Mouse (Mus musculus) G1E (cell line): ENCODE measurements around the gene Cfap44. TPM values are rescaled to one million over a fixed set of nuclear protein-coding genes. Genes with fewer than 3 reads are reported as not detected.

Source experiments
- ATAC-seq: 2 replicates; pipeline ENCODE4 v1.8.0; 2016; ENCODE audit warnings: mild to moderate bottlenecking; ENCODE audit not compliant: insufficient number of reproducible peaks, poor library complexity, low FRiP score, severe bottlenecking; ENCODE audit errors: extremely low read depth
- DNase-seq: peaks from one replicate; pipeline ENCODE4 v3.0.0; 2012; ENCODE audit warnings: low spot score
- H3K27me3 ChIP-seq: 2 replicates; pipeline ENCODE4 v1.6.1; 2012; ENCODE audit warnings: mild to moderate bottlenecking, low read length, inconsistent platforms; ENCODE audit not compliant: insufficient read depth
- H3K36me3 ChIP-seq: replicated peaks from 2 replicates; pipeline ENCODE3; 2012; ENCODE audit warnings: mild to moderate bottlenecking, inconsistent platforms
- H3K4me1 ChIP-seq: 2 replicates; pipeline ENCODE4 v1.6.1; 2012; ENCODE audit warnings: low read depth, low read length, inconsistent platforms, mixed read lengths; ENCODE audit not compliant: insufficient read depth
- H3K4me3 ChIP-seq: 2 replicates; pipeline ENCODE4 v1.5.1; 2012; ENCODE audit warnings: low read depth, mild to moderate bottlenecking, inconsistent platforms, low read length, moderate library complexity, mixed read lengths
- H3K9me3 ChIP-seq: replicated peaks from 2 replicates; pipeline ENCODE4 v1.6.1; 2012; ENCODE audit warnings: inconsistent platforms
- CTCF ChIP-seq: IDR thresholded peaks from 2 replicates; pipeline ENCODE4 v1.5.1; 2012; ENCODE audit warnings: low read depth, low read length, inconsistent platforms, mixed read lengths
- GATA1 ChIP-seq: IDR thresholded peaks from 2 replicates; pipeline ENCODE4 v1.6.1; 2012; ENCODE audit warnings: borderline replicate concordance, low read length, inconsistent platforms, mixed read lengths
- GATA2 ChIP-seq: IDR thresholded peaks from 2 replicates; pipeline ENCODE4 v1.6.1; 2012; ENCODE audit warnings: low read depth, low read length, inconsistent platforms, borderline replicate concordance
- POLR2AphosphoS5 ChIP-seq: IDR thresholded peaks from 2 replicates; pipeline ENCODE4 v1.6.1; 2012; ENCODE audit warnings: low read depth, low read length, inconsistent platforms; ENCODE audit not compliant: insufficient replicate concordance
- TAL1 ChIP-seq: conservative IDR thresholded peaks from 2 replicates; pipeline ENCODE4 v1.6.1; 2012; ENCODE audit warnings: low read depth, low read length, inconsistent platforms, mixed read lengths
- polyA plus RNA-seq: library from polyadenylated mRNA; stranded (reverse); fragments of >175 nt; gene quantifications from 2 replicates; pipeline ENCODE4 v1.2.3, GENCODE M21; 2012
- total RNA-seq, 2 experiments: library from RNA; stranded (forward) in 1 of 2; stranded (reverse) in 1 of 2; fragments of 200-1000 nt in 1 of 2; fragments of >200 nt in 1 of 2; fragmentation: Nextera tagmentation in 1 of 2; gene quantifications; 2 replicates each; pipeline ENCODE4 v1.2.3; 2014 to 2017

Cfap44 gene
- total and polyA plus RNA-seq, 3 experiments: 0.22 TPM; not detected in 2

DNA sequence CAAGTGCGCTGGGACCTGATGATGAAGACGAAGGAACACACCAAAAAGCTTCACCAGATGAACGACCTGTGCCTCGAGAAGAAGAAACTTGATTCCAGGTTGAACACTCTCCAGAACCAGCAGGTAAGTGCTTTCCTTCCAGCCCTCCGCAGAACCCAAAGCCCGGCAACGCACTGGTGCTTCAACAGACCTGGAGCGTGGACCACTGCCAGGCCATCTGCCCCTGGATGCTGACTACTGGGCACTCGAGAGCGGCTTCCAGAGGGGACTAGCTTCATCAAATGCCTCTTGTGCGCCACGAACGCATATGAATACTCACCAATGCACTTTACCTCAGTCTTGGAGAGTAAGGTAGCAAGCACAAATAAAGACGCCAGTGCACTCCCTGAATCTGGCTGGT, 85.3 kb downstream of the Cfap44 start:
- peaks cover 9% of the 10 kb centered on the region; the same call in 1 of the 2 replicates for H3K27me3 ChIP-seq
- ATAC-seq (no peak), DNase-seq (no peak)
- no peak overlapping the region for H3K4me3 ChIP-seq
- H3K4me1 ChIP-seq: no peaks in the 10 kb centered on the region
- no peaks in the 10 kb centered on the region for H3K36me3 ChIP-seq
- H3K9me3 ChIP-seq: no peaks in the 10 kb centered on the region
- TF ChIP-seq POLR2AphosphoS5 (no peak), GATA1 (no peak), CTCF (no peak), GATA2 (no peak), TAL1 (no peak)

DNA sequence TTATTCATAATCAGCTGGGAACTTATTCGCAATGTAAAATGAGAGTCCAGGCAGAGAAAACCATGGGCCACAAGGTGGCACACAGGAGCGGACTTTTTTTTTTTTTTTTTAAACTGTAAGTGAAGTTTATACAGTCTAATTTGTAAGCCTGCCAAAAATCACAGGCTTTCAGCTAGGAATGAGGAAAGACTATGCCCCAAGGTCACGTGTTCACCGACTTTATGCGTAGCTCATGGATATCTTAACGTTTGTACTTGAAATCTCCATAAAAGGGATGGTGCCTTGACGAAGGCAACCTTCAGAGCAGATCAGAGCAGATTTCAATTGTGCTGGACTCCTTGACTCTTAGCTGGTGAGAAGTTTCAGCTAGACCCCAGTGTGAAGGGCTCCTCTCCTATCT, 86.0 kb downstream of the Cfap44 start:
- DNase-seq: no peak
- TF ChIP-seq GATA2 (no peak), TAL1 (no peak), GATA1 (no peak), POLR2AphosphoS5 (no peak), CTCF (no peak)

DNA sequence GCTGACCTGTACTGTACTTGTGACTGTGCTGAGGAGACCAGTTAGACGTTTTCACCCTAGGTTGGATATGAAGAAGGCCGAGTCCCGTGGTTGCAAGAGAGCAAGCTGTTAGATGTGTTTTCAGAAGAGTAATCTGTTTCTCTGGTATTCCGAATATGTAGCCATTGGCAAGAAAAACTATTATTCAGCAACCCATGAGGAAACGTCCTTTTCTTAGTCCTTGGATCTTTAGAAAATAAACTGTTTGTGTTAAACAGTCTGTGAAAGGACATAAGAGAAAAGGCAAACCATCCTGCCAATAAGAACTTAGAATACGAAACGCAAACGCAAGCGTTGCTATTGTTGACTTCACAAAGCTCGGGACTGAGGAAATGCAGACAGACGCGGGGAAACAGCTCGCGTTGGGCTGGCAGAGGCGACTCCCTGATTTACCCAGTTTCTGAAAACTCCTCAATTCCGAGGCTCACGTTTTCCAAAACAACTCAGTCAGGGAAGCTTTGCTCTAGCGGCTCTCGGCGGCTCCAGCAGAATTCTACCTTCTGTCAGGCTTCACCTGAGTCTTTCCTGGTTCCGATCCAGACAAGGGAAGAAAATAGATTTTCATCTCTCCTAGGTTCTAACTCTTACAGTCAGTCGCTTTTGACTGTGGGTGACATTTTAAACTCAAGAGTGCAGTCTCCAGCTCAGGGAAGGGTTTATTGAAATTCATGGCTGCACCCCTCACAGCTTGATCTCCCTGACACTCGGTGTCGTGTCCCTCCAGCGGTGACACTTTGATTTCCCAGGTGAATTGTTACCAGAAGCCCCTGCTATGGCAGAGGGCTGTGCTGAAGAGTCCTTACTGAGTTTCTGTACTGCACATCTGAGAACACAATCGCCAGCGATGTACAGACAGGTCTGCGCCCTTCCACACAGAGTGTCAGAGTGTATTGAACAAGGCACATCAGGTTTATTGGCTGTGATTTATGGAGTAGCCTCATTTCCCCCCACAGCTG, 87.3 kb downstream of the Cfap44 start:
- ATAC-seq: no peak
- peaks cover 6% of the 10 kb centered on the region; the same call in 1 of the 2 replicates for H3K27me3 ChIP-seq
- H3K9me3 ChIP-seq: no peaks in the 10 kb centered on the region
- TF ChIP-seq TAL1 (no peak), CTCF (no peak), POLR2AphosphoS5 (no peak), GATA2 (no peak), GATA1 (no peak)
- DNase-seq: no peak
- H3K4me1 ChIP-seq: no peaks in the 10 kb centered on the region
- H3K36me3 ChIP-seq: no peaks in the 10 kb centered on the region
- H3K4me3 ChIP-seq: no peak overlapping the region

More for the DNA sequence above, 86.0 kb downstream of the Cfap44 start:
- Histone ChIP-seq H3K36me3 (no peaks in the 10 kb centered on the region), H3K4me1 (no peaks in the 10 kb centered on the region), H3K4me3 (no peak overlapping the region), H3K27me3 (peaks cover 6% of the 10 kb centered on the region; the same call in 1 of the 2 replicates), H3K9me3 (no peaks in the 10 kb centered on the region)
- ATAC-seq: no peak

DNA sequence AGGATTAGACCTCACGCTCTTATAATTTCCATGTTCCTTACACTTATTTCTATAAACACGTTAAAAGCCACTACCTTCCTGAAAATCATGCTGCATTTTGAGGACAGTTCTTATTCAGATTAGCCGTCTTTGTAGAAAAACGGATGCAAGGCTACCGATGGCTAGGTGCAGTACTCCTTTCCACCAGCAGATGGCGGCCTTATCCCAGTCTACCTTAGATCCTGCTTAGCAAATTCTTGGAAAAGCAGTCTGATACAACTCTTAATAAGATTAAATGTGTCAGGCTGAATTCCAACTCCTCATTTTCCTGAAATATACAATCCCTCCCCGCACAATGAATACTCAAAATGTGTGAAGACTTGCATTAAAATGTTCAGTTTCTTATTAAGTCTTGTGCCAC, 89.5 kb downstream of the Cfap44 start:
- H3K9me3 ChIP-seq: no peaks in the 10 kb centered on the region
- no peaks in the 10 kb centered on the region for H3K36me3 ChIP-seq
- no peaks in the 10 kb centered on the region for H3K4me1 ChIP-seq
- DNase-seq (peak; percentile 31), ATAC-seq (no peak)
- no peak overlapping the region for H3K4me3 ChIP-seq
- no peak for TF ChIP-seq POLR2AphosphoS5
- no peak for TF ChIP-seq GATA2
- TF ChIP-seq CTCF: peak; percentile 97
- H3K27me3 ChIP-seq: peaks cover 4% of the 10 kb centered on the region; the same call in 1 of the 2 replicates

DNA sequence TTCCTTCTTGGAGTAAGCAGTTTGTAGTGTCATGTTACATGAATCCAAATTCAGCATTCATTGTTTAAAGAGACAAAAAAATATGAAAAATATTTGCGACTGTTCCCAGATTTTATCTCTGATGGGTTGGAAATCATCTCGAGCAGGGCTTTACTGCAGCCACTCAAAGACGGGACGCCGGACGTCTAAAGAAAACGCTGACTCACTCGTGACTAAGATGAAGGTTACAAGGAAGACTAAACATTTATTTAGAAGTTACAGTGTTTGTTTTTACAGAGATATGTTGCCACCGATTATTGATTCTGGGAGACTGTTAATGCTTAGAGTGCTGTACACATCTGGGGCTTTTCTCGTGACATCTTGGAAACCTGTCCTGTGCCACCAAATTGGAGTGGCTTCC, 90.2 kb downstream of the Cfap44 start:
- Histone ChIP-seq H3K27me3 (peaks cover 4% of the 10 kb centered on the region; the same call in 1 of the 2 replicates), H3K36me3 (no peaks in the 10 kb centered on the region), H3K4me3 (no peak overlapping the region), H3K9me3 (no peaks in the 10 kb centered on the region), H3K4me1 (no peaks in the 10 kb centered on the region)
- TF ChIP-seq GATA1 (no peak), POLR2AphosphoS5 (no peak), TAL1 (no peak), CTCF (no peak)
- DNase-seq: no peak
- ATAC-seq: no peak

DNA sequence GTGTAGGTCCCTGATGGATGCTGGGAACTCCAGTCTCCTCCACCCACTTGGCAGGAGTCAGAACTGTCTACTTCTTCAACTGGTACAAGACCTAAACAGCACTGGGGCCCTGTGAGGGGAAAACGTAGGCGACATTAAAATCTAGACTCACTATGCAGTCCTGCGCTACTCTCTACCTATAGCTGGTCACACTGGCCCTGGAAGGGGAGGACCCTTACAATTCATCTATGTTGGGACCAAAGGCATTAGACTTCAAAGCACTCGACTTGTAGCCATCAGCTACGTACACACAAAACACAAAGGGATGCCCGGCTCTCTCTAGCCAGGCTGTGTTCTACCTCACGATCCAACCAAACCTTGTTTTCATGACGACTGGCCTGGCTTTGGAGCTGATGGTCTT, 91.1 kb downstream of the Cfap44 start:
- Histone ChIP-seq H3K4me3 (no peak overlapping the region), H3K4me1 (no peaks in the 10 kb centered on the region), H3K27me3 (peaks cover 4% of the 10 kb centered on the region; the same call in 1 of the 2 replicates), H3K9me3 (no peaks in the 10 kb centered on the region), H3K36me3 (no peaks in the 10 kb centered on the region)
- ATAC-seq: no peak
- no peak for DNase-seq
- TF ChIP-seq GATA1 (no peak), CTCF (no peak), POLR2AphosphoS5 (no peak), GATA2 (no peak), TAL1 (no peak)
